Mouse (Mus musculus) adipocyte (in vitro differentiated cells): ENCODE measurements around the gene Fbln7.
A peak's percentile ranks its signal among the peaks of the same experiment; 100 is the strongest.

Experiments used
- DNase-seq: peaks from one replicate; pipeline ENCODE4 v3.0.0-alpha.2; 2016; ENCODE audit warnings: low spot score

Gene Fbln7

DNA sequence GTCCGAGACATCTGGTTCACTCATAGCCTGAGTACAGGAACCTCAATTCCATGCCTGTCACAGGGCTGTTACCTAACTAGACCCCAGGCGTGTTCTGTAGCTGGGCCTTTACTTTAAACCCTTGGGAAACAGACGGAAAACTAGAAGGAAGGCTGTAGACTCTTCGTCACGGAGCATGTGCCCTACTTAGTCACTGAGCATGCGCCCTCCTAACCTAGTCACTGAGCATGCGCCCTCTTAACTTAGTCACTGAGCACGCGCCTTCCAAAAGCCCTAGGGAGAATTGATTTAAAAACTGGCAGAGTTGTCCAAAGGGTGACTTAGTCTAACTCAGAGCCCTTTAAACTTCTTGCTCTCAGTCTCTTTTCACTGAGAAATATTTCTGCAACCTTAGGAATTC is at the start of gene Fbln7:
Gene Fbln7, plus strand, starts transcription at position 346 of the 400 bp plus-strand sequence.
- DNase-seq, result no peak

DNA sequence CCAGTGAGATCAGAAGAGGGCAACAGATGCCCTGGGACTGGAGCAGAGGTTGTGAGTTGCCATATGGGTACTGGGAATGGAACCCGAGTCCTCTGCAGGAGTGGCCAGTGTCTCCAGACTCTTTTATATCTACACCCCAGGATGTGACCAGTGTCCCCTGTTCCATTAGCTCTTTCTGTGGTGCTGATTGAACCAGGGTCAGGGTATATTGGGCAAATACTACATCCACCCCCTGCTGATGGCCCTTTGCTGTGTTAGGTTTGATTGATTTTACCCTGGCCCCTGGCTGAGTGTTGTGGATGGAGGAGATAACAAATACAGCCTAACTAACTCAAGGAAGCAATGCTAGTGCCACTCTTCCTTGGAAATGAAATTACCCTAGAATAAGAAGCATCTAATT is 46.5 kb upstream of the Fbln7 start:
- no peak for DNase-seq

DNA sequence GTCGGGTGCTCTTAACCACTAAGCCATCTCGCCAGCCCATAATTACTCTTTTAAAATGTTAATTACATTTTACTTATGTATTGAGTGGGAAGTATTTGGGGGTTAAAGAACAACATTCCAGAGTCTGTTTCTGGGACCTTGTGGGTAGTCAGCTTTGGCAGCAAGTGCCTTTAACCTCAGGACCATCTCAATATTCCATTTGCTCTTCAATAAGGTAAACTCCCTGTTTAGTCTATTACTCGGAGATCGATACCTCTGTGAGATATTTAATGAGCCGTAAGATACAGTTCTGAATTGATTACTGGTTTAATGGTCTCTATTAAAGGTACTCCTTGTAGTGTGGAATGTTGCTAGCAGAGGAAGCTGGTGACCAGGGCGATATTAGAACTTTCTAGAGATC is 45.9 kb upstream of the Fbln7 start:
- no peak for DNase-seq

DNA sequence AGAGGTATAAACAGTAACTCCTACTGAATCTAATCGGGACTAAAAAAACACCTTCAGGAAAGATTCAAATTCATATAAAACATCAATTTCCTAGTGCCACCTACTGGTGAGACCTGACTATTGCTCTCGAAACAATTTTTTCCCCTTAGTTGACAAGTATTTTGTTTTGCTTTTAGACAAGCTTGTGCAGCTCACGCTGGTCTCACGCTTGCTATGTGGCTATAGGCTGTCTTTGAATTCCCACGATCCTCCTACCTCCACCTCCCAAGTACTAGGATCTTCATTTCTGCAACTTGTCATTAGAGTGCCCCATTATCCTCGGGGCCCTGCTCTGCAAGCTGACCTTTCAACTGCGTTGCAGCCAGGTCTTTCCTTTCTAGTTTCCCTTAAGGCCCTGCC is 45.4 kb upstream of the Fbln7 start:
- peak; percentile 93 for DNase-seq

DNA sequence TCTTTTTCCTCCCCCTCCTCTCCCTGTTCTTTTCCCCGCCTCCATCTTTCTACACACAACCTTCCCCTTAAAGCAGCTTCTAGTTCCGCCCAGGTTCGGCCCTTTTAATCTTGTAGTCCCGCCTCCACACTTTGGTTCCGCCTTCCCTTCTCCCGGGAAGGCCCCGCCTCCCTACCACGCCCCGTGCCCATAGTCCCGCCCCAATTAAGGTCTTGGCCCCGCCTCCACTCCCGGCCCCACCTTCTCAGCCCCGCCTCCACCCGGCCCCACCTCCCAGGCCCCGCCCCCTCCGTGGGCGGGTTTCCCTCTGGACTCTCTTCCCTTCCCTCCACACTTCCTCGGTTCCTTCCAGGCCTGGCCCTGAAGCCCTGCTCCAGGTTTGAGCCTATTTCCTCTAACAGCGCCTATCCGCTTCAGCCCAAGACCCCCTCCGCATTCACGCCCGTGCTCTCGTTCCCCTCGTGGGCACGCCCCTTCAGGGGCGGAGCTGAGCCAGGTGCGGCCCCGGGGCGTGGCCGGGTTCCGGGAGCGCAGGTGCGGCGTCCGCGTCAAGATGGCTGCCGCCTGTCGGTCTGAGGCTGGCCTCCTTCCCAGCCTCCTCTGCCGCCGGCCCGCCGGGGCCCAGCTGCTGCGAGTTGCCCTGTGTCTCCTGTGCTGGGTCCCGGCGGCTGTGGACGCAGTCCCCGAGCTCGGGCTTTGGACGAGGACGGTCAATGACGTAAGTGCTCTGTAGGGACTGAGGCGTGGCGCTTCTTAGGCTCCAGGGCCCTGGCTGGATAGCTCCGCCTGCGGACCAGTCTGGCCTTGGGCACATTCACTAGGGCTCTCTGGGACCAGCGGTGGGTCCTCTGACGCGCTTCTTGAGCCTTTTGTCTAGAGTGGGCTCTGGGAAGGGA is 44.7 kb upstream of the Fbln7 start, which contains the start of gene Tmem87b:
Gene Tmem87b, plus strand, starts transcription at position 333 of the 896 bp plus-strand sequence.
- DNase-seq, result peak; percentile 99

DNA sequence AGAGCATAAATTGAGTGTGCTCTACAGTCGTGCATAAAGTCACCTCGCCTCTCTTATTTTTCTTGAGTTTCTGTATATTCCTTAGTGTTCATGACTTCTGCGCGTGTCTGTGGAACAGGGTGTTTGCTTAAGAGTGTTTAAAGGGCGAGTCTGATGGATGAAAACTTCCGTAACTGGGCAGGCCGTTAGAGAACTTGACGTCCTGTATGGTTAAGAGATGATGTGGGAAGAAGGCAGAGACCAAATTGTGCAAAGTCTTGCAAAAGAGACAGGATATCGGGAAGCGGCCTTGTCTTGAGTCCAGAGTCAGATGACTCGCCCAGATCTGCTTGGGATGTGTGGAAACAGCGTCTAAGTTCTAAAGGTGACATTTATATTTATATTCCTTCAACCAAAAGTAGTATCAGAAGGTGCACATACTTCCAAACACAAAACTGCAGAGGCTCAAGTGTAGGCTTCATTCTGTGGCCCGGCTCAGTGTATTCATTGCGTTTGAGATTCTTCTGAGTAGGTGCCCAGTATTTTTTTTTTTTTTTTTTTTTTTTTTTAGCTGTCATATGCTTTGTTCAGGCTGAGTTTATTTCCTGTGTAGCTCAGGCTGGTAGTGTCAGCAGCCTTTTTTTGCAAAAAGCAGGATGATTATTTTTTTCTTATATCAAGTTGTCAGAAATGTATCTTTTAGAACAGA is 43.7 kb upstream of the Fbln7 start:
- DNase-seq, result peak; percentile 89

DNA sequence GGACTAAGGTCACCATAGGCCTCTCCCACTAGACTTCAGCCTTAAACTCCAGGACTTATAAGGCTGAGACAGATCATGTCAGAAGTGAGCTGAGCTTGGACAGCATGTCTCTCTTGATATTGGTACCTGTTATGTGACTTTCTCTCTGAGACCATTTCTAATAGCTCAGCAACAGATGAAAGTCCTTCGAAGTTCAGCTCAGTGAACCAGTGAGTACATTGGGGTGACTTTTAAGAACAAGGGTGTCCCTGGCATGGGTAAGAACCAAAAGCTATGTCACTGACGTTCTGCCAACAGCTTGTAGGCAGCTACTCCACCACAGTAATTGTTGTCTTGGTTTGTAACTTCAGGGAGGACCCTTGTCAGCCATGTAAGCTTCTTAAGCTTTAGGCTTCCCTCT is 42.1 kb upstream of the Fbln7 start:
- DNase-seq, result peak; percentile 37

DNA sequence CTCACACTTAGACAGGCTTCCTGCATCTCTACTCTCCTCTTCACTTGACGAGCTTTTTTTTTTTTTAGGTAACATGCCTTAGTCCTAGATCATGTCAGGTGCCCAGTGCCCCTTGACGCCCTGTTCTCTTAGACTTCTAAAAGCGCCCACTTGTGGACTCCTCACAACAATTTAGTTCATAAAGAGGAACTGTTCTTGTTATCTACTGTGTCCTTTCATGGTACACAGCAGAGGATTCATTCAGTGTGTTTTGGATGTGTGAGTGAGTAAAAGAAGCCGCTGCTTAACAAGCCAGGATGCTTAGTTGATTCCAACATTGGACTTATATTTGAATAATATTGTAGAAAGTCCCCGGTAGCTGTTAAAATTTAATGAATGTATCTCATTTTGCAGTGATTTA is 38.9 kb upstream of the Fbln7 start:
- no peak for DNase-seq

DNA sequence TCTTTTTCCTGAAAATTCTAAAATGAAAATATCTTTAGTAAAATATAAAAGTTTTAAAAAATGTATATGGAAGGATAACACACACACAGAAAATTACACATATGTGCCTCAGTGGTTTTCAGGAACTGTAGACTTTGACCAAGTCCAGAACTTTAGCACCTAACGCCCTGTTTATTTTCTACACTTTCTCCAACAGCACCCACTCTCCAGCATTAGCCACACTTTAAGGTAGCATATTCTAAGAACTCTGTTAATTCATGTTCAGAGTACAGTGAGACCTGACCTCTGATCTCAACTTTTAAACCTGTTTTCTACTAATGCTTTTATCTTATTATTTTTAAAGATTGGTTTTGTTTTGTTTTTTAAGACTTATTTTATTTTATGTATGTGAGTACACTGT is 35.0 kb upstream of the Fbln7 start:
- DNase-seq, result no peak

DNA sequence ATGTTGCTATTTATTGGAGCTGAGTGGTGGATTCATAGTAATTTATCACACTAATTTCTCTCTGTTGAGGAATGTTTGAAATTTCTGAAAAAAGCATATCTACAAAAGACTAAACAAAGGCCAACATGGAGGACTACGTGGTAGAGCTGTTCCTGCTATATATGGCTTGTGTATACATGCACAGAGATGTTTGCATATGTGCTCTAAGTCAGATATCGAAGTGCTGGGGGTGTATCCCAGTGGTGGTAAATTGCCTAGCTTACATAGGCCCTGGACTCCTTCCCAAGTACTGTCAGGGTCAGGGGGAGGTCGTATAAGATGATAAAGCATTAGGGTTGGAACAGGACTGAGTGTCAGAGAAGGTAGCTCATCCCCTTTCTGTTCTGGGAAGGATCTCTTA is 30.2 kb upstream of the Fbln7 start:
- DNase-seq, result no peak

DNA sequence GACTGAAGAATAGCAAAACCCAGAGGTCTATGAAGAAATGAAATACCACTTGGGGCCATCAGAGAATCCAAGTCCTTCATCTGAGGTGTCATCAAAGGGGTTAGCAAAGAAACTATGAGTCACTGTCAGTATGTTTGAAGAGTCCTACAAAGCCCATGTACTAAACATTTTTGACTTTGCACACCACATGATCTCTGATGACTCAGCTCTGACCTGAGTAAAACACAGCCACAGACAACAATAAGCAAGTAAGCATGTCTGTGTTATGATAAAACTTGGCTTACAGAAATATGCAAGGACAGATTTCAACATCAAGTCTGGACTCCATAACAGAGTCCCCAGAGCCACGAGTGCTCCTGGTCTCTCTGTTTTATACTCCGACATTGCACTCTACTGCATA is 29.7 kb upstream of the Fbln7 start:
- DNase-seq, result peak; percentile 36

DNA sequence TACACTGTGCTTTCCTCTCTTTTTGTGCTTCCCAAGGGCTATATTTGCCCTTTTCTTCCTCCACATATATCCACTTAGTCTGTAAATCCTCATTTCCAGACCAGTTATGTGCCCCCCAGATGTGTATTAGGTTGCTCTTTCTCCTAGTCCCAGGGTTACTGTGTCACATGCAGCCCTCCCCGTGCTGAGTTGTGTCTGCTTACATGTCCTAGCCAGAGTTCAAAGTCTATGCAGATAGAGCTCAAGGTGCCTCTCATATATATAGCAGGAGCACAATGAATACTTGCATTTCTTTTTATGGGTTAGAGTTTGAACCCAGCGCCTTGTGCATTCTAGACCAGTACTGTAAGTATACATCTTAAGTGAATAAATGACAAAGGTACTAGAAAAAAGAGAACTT is 29.3 kb upstream of the Fbln7 start:
- no peak for DNase-seq

DNA sequence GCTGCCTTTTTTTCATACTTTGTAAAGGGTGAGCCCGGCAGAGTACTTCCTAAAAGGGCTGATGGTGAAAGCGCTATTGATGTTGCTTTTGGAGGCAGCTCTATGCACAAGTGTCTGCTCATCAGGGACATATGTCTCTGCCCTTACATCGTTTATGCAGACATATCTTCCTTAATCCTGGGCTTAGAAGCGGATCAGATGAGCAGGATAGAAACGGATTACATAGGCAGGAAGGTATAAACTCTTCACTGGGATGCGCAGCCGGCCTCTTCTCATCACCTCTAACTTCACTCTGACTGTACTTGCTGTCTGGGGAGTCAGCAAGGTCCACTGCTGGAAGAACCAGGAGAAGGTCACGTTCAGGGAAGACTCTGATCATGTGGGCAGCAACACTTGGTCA is 25.2 kb upstream of the Fbln7 start:
- DNase-seq, result no peak

DNA sequence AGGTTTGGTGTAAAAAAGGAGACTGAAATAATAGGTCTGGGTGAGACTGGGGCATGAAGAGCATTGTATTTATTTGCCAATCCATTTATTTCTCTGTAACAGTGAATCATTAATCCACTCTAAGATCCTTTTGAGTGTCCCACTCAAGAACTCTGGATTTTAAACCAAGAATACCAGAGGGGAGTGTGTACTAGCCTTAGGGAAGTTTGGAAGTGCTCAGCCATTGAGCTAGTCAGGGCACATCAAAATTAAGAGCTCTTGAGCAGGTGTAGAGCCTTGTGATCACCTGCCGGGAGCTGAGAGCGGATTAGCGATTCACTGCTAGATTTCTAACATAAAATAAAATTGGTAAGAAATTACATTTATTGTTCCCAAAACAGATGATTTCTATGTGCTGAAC is 24.2 kb upstream of the Fbln7 start:
- DNase-seq, result no peak

DNA sequence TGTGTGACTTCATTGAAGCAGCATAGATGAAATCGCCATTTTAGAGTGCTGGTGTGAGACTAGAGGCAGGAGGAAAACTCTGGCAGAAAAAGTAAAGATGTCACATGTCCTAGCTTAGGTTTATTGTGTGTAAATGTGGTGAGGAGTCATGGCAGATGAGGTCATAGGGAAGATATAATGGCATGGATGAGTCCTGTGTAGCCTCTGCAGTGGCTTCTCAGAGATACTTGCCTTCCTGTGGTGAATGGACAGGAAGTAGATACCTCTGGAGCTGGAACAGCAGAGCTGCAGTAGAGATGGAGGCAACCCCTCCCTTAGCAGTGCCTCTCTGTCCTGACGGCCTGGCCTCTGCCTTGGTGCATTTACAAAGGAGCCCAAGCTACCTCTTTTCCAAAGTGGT is 23.3 kb upstream of the Fbln7 start:
- DNase-seq, result no peak

DNA sequence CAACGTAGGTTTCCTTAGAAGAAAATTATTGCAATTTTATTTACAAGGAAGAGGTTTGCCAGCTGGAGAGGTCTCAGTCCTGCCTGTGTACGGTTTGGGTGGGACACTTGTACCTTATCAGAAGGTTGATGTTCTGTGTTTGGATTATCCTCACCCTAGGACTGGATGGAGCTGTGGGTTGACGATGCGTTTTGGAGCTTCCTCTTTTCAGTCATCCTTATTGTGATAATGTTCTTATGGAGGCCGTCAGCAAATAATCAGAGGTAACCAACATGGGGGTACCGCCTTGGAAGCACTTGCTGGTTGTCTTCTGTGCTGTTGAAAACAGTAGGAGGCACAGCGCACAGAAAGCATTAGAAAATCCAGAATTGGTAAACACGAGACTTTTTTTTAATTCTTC is 20.3 kb upstream of the Fbln7 start:
- no peak for DNase-seq

DNA sequence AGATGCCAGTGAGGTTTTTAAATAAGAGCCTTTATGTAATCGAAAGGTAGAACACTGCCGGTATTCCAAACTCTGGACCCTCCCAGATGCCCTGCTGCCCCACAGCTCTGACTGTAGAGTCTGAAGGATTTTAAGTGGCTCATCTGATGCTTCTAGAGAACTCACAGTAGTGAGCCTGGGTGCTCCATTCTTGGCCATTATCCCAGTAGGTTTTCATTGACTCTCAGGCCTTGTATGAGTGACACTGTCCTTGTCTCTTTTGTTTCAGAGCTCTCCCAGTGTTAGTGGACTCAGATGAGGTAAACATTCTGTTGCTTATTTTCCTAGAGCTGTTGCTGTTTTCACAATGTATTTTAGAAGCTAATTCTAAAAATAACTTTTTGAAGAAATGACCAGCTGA is 12.7 kb upstream of the Fbln7 start:
- DNase-seq, result peak; percentile 58

DNA sequence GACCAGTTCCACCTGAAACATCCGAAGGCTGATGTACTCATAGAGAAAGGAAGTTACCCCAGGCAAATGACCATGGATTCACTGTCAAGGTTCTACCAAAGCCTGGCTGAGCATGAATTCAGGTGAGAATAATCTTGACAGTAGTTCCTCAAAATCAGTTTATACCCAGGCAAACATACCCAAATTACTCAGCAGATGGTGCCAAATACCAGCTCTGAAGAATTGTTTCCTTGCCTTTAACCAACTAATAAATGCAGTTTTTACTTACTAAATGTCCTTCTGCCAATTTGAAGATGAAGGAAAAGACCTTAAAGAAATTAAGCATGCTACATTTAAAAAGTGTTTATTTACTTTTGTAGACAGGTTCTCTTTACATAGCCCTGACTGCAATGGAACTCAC is 6.1 kb upstream of the Fbln7 start:
- DNase-seq, result no peak

DNA sequence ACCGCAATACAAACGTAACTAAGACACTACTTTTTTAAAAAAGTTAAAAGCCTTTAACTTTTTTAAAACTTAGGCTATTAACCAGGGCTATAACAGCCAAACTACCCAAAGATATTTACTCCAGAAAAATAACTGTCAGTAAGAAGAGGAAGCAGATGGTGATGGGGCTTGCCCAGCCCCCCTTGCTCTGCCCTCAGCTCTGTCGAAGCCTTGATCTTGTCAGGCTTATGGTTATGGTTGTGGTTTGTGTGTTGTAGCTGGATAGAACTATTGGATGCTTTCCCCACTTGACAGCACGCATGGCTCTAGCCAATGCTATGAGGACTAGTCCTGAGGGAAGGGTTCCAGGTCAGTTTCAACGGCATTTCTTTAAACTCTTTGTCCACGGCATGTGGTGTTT is 3.8 kb upstream of the Fbln7 start:
- no peak for DNase-seq

DNA sequence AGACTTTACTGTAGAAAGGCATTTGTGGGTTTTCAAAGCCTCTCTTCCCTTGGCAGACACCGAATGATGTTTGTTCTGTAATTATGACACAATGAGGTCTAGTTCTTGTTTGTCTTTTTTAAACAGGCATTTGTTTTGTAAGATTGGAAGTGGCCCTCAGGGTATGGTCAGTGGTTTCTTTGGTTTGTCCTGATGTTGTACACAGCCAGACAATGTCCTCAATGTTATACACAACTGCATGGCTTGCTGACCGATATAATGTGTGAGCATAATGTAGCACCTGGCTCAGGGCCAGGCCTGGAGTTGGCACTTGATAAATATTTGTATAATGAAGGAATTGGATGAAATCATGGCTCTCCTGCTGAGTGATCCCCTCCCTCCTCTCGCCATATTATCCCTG is 2.9 kb upstream of the Fbln7 start:
- no peak for DNase-seq

DNA sequence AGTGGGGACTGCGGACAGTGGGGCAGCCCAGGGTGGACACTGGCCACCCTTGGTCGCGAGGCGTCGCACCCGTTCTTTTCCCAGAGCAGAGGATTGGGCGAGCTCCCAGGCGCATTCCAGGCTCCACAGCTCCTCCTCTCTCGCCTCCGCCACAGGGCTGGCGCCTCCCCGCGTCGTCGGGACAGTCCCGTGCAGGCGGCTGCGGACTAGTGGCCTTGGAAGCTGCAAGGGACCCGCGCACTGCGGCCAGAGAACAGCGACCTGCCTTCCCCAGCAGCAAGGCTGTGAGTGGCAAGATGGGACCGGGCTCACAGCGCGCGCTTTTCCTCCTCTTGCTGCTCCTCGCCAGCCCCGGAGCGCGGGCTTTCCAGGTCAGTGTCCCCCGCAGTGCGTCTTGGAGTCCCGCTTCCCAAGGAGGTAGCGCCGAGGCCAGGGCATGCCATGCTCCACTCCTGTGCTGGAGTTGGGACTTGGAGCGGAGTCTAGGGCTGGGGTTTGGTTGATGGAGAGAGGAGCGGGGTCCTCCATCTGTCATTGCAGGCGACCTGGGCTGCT is 1.1 kb downstream of the Fbln7 start:
- no peak for DNase-seq

DNA sequence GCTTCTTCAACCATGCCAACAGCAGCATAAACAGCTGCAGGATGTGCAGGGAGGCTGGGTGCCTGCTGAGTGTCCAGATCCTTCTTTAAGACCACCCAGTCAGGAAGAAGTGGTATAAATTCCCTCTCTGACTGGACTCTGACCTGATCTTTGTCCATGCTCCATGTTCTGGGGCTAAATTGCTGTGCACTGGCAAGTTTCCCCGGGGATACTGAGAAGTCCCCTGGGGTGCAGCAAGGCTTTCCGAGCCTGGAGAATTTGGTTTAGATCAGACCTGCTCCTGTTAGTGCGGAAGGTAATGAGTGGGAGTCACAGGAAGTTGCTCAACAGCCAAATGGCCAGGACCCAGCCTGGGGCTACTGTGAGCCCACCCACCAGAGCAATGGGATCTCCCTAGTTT is 2.3 kb downstream of the Fbln7 start:
- DNase-seq, result no peak

DNA sequence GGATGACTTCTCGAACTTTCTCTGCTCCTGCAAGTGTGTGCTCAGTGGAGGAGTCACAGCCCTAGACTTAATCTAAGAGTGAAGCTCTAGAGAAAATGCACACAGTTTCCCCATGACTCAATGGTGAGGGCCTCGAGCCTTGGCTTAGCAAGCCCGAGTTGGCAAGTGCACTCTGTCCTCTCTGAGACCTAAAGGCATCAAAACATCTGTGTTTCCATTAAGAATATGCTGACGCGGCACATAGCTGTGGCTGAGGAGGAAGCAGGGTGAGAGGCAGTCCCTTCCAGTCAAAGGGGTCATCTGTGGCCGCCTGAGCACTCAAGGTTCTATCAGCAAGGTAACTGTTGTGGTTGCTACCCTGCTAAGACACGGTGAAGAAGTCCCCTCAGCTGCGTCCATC is 8.9 kb downstream of the Fbln7 start:
- no peak for DNase-seq
